Mouse (Mus musculus): ENCODE results near the gene Fcmr.

- TF ChIP-seq CTCF (IDR thresholded peaks at IDR 0.05; ENCODE audit: control insufficient read depth, insufficient read depth, insufficient read length) (no peak), MYOD1 (IDR thresholded peaks at IDR 0.05; ENCODE audit: control insufficient read depth, insufficient read length, low read depth) (no peak), MAX (IDR thresholded peaks at IDR 0.05) (no peak), MYOG (IDR thresholded peaks at IDR 0.05; ENCODE audit: control insufficient read depth, extremely low read depth, insufficient read length) (no peak), USF1 (IDR thresholded peaks at IDR 0.05; ENCODE audit: low read depth) (no peak), CEBPB (IDR thresholded peaks at IDR 0.05; ENCODE audit: low read depth) (no peak), FOSL1 (IDR thresholded peaks at IDR 0.05; ENCODE audit: insufficient read depth, low read length, poor library complexity, severe bottlenecking) (no peak)
These were observed 24.7 kb upstream of the Fcmr start for GRCm38 (mm10) chr1:130840599-130841379.

Data from C2C12 (cell line).